Mouse (Mus musculus): Measurements from ENCODE around the gene Slc16a2. TPM values are rescaled to one million over a fixed set of nuclear protein-coding genes. Genes with fewer than 3 reads are reported as not detected.

The Slc16a2 gene
- polyA plus RNA-seq, 1 experiment = 8.3 TPM

DNA sequence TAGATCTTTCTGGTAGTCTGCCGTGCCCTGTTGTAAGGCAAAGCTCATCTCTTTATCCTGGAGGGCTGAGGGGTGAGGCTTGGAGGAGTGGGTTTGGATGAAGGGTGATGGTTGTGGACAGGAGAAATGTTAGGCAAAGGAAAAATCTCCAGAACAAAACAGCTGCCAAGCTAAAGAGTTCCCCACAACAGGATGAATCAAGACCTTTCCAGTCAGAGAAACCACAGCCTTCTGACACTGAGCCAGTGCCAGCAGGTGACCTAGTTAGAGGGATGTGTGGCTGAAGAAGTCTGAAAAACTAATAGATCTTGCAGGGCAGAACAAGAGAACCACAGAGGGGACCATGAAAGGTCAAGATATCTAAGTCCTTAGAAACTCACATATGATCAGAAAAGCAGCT is 24.8 kb downstream of the Slc16a2 start:
- no peaks in the 10 kb centered on the region for H3K36me3 ChIP-seq (ENCODE audit: control insufficient read depth, insufficient read depth, low read length)
- no peak overlapping the region for H3K27ac ChIP-seq (ENCODE audit: control insufficient read depth, insufficient read depth, low read length)
- H3K4me3 ChIP-seq (ENCODE audit: control insufficient read depth, insufficient read depth, low read length) = no peak overlapping the region
- DNase-seq = no peak
- H3K27me3 ChIP-seq (ENCODE audit: control insufficient read depth, insufficient read depth, low read length) = no peaks in the 10 kb centered on the region
- TF ChIP-seq CTCF (IDR thresholded peaks at IDR 0.05; ENCODE audit: borderline replicate concordance, control insufficient read depth, extremely low read depth, insufficient read depth, low read length, poor library complexity) (no peak), POLR2A (IDR thresholded peaks at IDR 0.05; ENCODE audit: control insufficient read depth, extremely low read depth, insufficient read depth, low read length, poor library complexity) (no peak)
- WGBS = 68% methylated on average over 1 of the region's 1 CpGs
- no peaks in the 10 kb centered on the region for H3K4me1 ChIP-seq (replicated peaks; ENCODE audit: control insufficient read depth, insufficient read depth, low read length)

GRCm38 (mm10) chrX:103795506-103795905 is 26.3 kb downstream of the Slc16a2 start:
- Histone ChIP-seq H3K27me3 (ENCODE audit: control insufficient read depth, insufficient read depth, low read length) (no peaks in the 10 kb centered on the region), H3K4me1 (replicated peaks; ENCODE audit: control insufficient read depth, insufficient read depth, low read length) (no peaks in the 10 kb centered on the region), H3K27ac (ENCODE audit: control insufficient read depth, insufficient read depth, low read length) (no peak overlapping the region), H3K4me3 (ENCODE audit: control insufficient read depth, insufficient read depth, low read length) (no peak overlapping the region), H3K36me3 (ENCODE audit: control insufficient read depth, insufficient read depth, low read length) (no peaks in the 10 kb centered on the region)
- DNase-seq = no peak
- TF ChIP-seq CTCF (IDR thresholded peaks at IDR 0.05; ENCODE audit: borderline replicate concordance, control insufficient read depth, extremely low read depth, insufficient read depth, low read length, poor library complexity) (no peak), POLR2A (IDR thresholded peaks at IDR 0.05; ENCODE audit: control insufficient read depth, extremely low read depth, insufficient read depth, low read length, poor library complexity) (no peak)
- 95% methylated on average over 5 of the region's 5 CpGs for WGBS

DNA sequence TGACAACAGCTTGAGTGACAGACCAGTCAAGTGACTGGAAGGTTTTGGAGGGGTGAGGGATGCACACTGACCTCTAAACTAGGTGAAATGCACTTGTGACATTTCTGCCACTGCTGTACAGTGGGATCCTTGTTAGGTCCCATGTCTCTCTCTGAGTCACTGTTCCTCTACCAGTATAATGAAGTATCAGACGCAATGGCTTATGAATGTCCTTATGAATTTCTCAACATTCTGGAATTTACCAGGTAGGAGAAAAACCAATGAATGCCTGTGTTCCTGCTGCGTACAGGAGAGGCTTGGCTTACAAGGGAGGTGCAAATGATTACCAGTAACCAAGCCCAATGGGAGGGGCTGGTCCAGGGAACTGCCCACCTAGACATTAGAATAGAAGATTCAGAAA is 30.5 kb downstream of the Slc16a2 start:
- WGBS = 93% methylated on average over 2 of the region's 2 CpGs

DNA sequence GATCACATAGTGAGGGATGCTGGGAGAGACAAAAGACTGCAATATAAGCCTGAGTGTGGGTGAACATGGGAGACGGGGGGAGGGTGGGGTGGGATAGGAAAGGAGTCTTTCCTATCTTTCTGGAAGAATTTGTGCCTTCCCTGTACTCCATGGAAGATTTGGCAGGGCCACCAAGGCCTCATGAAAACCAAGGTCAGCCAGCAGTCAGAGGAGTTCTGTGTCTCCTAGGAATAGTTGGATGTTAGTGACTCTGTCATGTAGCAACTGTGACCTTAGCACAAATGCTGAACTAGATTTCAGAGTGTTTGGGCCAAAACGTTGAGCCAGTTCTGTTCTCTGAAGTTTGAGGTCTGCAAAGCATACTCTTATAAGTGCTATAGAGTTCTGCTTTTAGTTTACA is 36.1 kb downstream of the Slc16a2 start:
- no peaks in the 10 kb centered on the region for H3K4me1 ChIP-seq (replicated peaks; ENCODE audit: control insufficient read depth, insufficient read depth, low read length)
- no peak for DNase-seq
- WGBS = 65% methylated on average over 2 of the region's 2 CpGs

More for the DNA sequence above, 30.5 kb downstream of the Slc16a2 start:
- H3K27me3 ChIP-seq (ENCODE audit: control insufficient read depth, insufficient read depth, low read length) = no peaks in the 10 kb centered on the region
- DNase-seq = no peak
- H3K36me3 ChIP-seq (ENCODE audit: control insufficient read depth, insufficient read depth, low read length) = no peaks in the 10 kb centered on the region
- TF ChIP-seq POLR2A (IDR thresholded peaks at IDR 0.05; ENCODE audit: control insufficient read depth, extremely low read depth, insufficient read depth, low read length, poor library complexity) (no peak), CTCF (IDR thresholded peaks at IDR 0.05; ENCODE audit: borderline replicate concordance, control insufficient read depth, extremely low read depth, insufficient read depth, low read length, poor library complexity) (no peak)
- H3K27ac ChIP-seq (ENCODE audit: control insufficient read depth, insufficient read depth, low read length) = no peak overlapping the region
- no peak overlapping the region for H3K4me3 ChIP-seq (ENCODE audit: control insufficient read depth, insufficient read depth, low read length)
- no peaks in the 10 kb centered on the region for H3K4me1 ChIP-seq (replicated peaks; ENCODE audit: control insufficient read depth, insufficient read depth, low read length)

GRCm38 (mm10) chrX:103776412-103776811 is 45.4 kb downstream of the Slc16a2 start:
- H3K27me3 ChIP-seq (ENCODE audit: control insufficient read depth, insufficient read depth, low read length) = no peaks in the 10 kb centered on the region
- no peaks in the 10 kb centered on the region for H3K4me1 ChIP-seq (replicated peaks; ENCODE audit: control insufficient read depth, insufficient read depth, low read length)
- no peak overlapping the region for H3K4me3 ChIP-seq (ENCODE audit: control insufficient read depth, insufficient read depth, low read length)
- H3K27ac ChIP-seq (ENCODE audit: control insufficient read depth, insufficient read depth, low read length) = no peak overlapping the region
- TF ChIP-seq CTCF (IDR thresholded peaks at IDR 0.05; ENCODE audit: borderline replicate concordance, control insufficient read depth, extremely low read depth, insufficient read depth, low read length, poor library complexity) (no peak), POLR2A (IDR thresholded peaks at IDR 0.05; ENCODE audit: control insufficient read depth, extremely low read depth, insufficient read depth, low read length, poor library complexity) (no peak)
- H3K36me3 ChIP-seq (ENCODE audit: control insufficient read depth, insufficient read depth, low read length) = no peaks in the 10 kb centered on the region
- no peak for DNase-seq

More for the DNA sequence above, 36.1 kb downstream of the Slc16a2 start:
- Histone ChIP-seq H3K4me3 (ENCODE audit: control insufficient read depth, insufficient read depth, low read length) (no peak overlapping the region), H3K27ac (ENCODE audit: control insufficient read depth, insufficient read depth, low read length) (no peak overlapping the region), H3K36me3 (ENCODE audit: control insufficient read depth, insufficient read depth, low read length) (no peaks in the 10 kb centered on the region), H3K27me3 (ENCODE audit: control insufficient read depth, insufficient read depth, low read length) (no peaks in the 10 kb centered on the region)
- TF ChIP-seq CTCF (IDR thresholded peaks at IDR 0.05; ENCODE audit: borderline replicate concordance, control insufficient read depth, extremely low read depth, insufficient read depth, low read length, poor library complexity) (no peak), POLR2A (IDR thresholded peaks at IDR 0.05; ENCODE audit: control insufficient read depth, extremely low read depth, insufficient read depth, low read length, poor library complexity) (no peak)

DNA sequence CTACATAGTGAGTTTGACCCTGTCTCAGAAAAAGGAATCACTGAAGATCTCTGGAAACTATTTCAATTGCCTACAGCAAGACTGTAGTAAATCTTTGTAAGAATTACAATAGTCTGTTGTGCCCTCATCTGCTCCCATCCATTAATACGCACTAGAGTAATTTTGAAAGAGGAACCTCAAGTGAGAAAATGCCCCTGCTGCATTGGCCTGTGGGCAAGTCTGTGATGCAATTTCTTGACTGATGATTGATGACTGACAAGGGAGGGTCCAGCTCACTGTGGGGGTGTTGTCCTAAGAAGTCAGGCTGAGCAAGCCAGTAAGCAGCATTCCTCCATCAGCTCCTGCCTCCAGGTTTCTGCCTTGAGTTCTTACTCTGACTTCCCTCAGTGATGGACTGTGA is 75.6 kb downstream of the Slc16a2 start:
- 62% methylated on average over 1 of the region's 1 CpGs for WGBS
- TF ChIP-seq CTCF (IDR thresholded peaks at IDR 0.05; ENCODE audit: borderline replicate concordance, control insufficient read depth, extremely low read depth, insufficient read depth, low read length, poor library complexity) (no peak), POLR2A (IDR thresholded peaks at IDR 0.05; ENCODE audit: control insufficient read depth, extremely low read depth, insufficient read depth, low read length, poor library complexity) (no peak)
- H3K36me3 ChIP-seq (ENCODE audit: control insufficient read depth, insufficient read depth, low read length) = no peaks in the 10 kb centered on the region
- no peak overlapping the region for H3K4me3 ChIP-seq (ENCODE audit: control insufficient read depth, insufficient read depth, low read length)
- H3K27me3 ChIP-seq (ENCODE audit: control insufficient read depth, insufficient read depth, low read length) = no peaks in the 10 kb centered on the region
- no peaks in the 10 kb centered on the region for H3K4me1 ChIP-seq (replicated peaks; ENCODE audit: control insufficient read depth, insufficient read depth, low read length)
- no peak for DNase-seq
- H3K27ac ChIP-seq (ENCODE audit: control insufficient read depth, insufficient read depth, low read length) = no peak overlapping the region
